Mouse (Mus musculus): ENCODE data around the gene Dcaf8. TPM values are rescaled to one million over a fixed set of nuclear protein-coding genes. Genes with fewer than 3 reads are reported as not detected.

Gene Dcaf8
- polyA plus RNA-seq, 1 experiment, result 38.5 TPM

- H3K4me3 ChIP-seq (ENCODE audit: extremely low read depth, insufficient read depth, insufficient read length), result no peak overlapping the region
- H3K27ac ChIP-seq (ENCODE audit: insufficient read depth, low read length), result no peak overlapping the region
- TF ChIP-seq POLR2A (IDR thresholded peaks at IDR 0.05; ENCODE audit: low read depth, low read length) (no peak), CTCF (IDR thresholded peaks at IDR 0.05; ENCODE audit: extremely low read depth, insufficient read depth, insufficient read length, insufficient replicate concordance) (peak; percentile 61; the same call in 1 of the 2 replicates)
- WGBS, result 55% methylated on average over 3 of the region's 3 CpGs
- no peaks in the 10 kb centered on the region for H3K27me3 ChIP-seq (ENCODE audit: control insufficient read depth, insufficient read depth, low read length)
- no peaks in the 10 kb centered on the region for H3K4me1 ChIP-seq (ENCODE audit: control insufficient read depth, insufficient read depth, insufficient read length)
- peak in 1 of 2 experiments; percentile 42 for DNase-seq (ENCODE audit: low read depth in 1 of 2, low spot score in 2 of 2)
- H3K36me3 ChIP-seq (ENCODE audit: control insufficient read depth, insufficient read depth, low read length), result peaks cover 50% of the 10 kb centered on the region
These were observed 28.2 kb upstream of the Dcaf8 start for GRCm38 (mm10) chr1:172119720-172120119.

GRCm38 (mm10) chr1:172122671-172123070 lies 25.2 kb upstream of the Dcaf8 start:
- H3K36me3 ChIP-seq (ENCODE audit: control insufficient read depth, insufficient read depth, low read length), result peaks cover 27% of the 10 kb centered on the region
- 81% methylated on average over 2 of the region's 2 CpGs for whole genome bisulfite sequencing
- TF ChIP-seq CTCF (IDR thresholded peaks at IDR 0.05; ENCODE audit: extremely low read depth, insufficient read depth, insufficient read length, insufficient replicate concordance) (no peak), POLR2A (IDR thresholded peaks at IDR 0.05; ENCODE audit: low read depth, low read length) (no peak)

DNA sequence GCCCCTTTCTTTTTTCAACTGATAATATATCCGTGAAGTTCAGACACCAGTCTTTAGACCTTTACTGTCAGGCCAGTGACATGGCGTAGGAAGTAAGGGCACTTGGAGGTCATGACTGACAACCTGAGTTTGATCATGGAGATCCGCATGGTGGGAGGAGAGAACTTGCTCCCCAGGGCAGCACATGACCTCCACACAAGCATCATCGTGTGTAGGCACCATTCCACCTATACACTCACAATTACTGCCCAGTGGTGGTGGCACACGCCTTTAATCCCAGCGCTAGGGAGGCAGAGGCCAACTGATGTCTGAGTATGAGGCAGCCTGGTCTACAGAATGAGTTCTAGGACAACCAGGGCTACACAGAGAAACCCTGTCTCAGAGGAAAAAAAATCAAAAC lies 23.3 kb upstream of the Dcaf8 start:
- H3K4me3 ChIP-seq (ENCODE audit: extremely low read depth, insufficient read depth, insufficient read length), result no peak overlapping the region
- WGBS, result 83% methylated on average over 6 of the region's 6 CpGs
- no peak overlapping the region for H3K27ac ChIP-seq (ENCODE audit: insufficient read depth, low read length)
- DNase-seq (ENCODE audit: low read depth in 1 of 2, low spot score in 2 of 2), result no peak
- peaks cover 4% of the 10 kb centered on the region; the same call in 1 of the 2 replicates for H3K4me1 ChIP-seq (ENCODE audit: control insufficient read depth, insufficient read depth, insufficient read length)
- peaks cover 20% of the 10 kb centered on the region for H3K36me3 ChIP-seq (ENCODE audit: control insufficient read depth, insufficient read depth, low read length)
- no peaks in the 10 kb centered on the region for H3K27me3 ChIP-seq (ENCODE audit: control insufficient read depth, insufficient read depth, low read length)
- TF ChIP-seq POLR2A (IDR thresholded peaks at IDR 0.05; ENCODE audit: low read depth, low read length) (no peak), CTCF (IDR thresholded peaks at IDR 0.05; ENCODE audit: extremely low read depth, insufficient read depth, insufficient read length, insufficient replicate concordance) (no peak)

More at GRCm38 (mm10) chr1:172122671-172123070, 25.2 kb upstream of the Dcaf8 start:
- peaks cover 4% of the 10 kb centered on the region; the same call in 1 of the 2 replicates for H3K4me1 ChIP-seq (ENCODE audit: control insufficient read depth, insufficient read depth, insufficient read length)
- H3K4me3 ChIP-seq (ENCODE audit: extremely low read depth, insufficient read depth, insufficient read length), result no peak overlapping the region
- H3K27ac ChIP-seq (ENCODE audit: insufficient read depth, low read length), result no peak overlapping the region
- no peaks in the 10 kb centered on the region for H3K27me3 ChIP-seq (ENCODE audit: control insufficient read depth, insufficient read depth, low read length)
- no peak for DNase-seq (ENCODE audit: low read depth in 1 of 2, low spot score in 2 of 2)

- no peaks in the 10 kb centered on the region for H3K27me3 ChIP-seq (ENCODE audit: control insufficient read depth, insufficient read depth, low read length)
- H3K27ac ChIP-seq (ENCODE audit: insufficient read depth, low read length), result peak within 1 kb of the TSS; percentile 29; the same call in 1 of the 2 replicates
- H3K4me1 ChIP-seq (ENCODE audit: control insufficient read depth, insufficient read depth, insufficient read length), result peaks cover 4% of the 10 kb centered on the region; the same call in 1 of the 2 replicates
- DNase-seq (ENCODE audit: low read depth in 1 of 2, low spot score in 2 of 2), result peak; percentile 72 to 74
- peaks cover 18% of the 10 kb centered on the region for H3K36me3 ChIP-seq (ENCODE audit: control insufficient read depth, insufficient read depth, low read length)
- H3K4me3 ChIP-seq (ENCODE audit: extremely low read depth, insufficient read depth, insufficient read length), result peak within 1 kb of the TSS; percentile 94
- TF ChIP-seq POLR2A (IDR thresholded peaks at IDR 0.05; ENCODE audit: low read depth, low read length), result peak; percentile 43
- TF ChIP-seq CTCF (IDR thresholded peaks at IDR 0.05; ENCODE audit: extremely low read depth, insufficient read depth, insufficient read length, insufficient replicate concordance), result no peak
- 1% methylated on average over 42 of the region's 42 CpGs for WGBS
These were observed 21.2 kb upstream of the Dcaf8 start, which contains the start of gene Pex19 for GRCm38 (mm10) chr1:172126376-172127347. Gene Pex19 (plus strand): TSS chr1:172126755.

DNA sequence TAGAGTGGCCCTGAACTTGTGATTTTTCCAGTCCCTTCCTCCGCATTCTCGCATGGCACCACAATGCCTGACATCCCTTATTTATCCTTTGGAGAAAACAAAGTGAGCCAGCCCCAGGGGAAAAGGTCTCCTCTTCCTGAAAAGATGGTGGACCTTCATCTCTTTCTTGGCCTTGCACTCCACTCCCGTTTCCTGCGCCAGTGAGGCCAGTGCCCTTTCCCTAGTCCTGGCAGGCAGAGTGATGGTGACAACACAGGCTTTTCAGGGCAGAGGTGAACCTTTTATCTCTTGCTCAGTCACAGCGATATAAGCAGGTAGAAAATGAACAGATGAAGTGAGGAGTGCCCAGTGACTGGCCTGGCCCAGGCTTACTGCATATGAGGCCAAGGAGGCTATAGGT lies 20.4 kb upstream of the Dcaf8 start:
- Histone ChIP-seq H3K27me3 (ENCODE audit: control insufficient read depth, insufficient read depth, low read length) (no peaks in the 10 kb centered on the region), H3K4me3 (ENCODE audit: extremely low read depth, insufficient read depth, insufficient read length) (peak overlapping the region; percentile 94; the same call in 1 of the 2 replicates), H3K4me1 (ENCODE audit: control insufficient read depth, insufficient read depth, insufficient read length) (peaks cover 4% of the 10 kb centered on the region; the same call in 1 of the 2 replicates), H3K27ac (ENCODE audit: insufficient read depth, low read length) (no peak overlapping the region), H3K36me3 (ENCODE audit: control insufficient read depth, insufficient read depth, low read length) (peaks cover 21% of the 10 kb centered on the region)
- no peak for DNase-seq (ENCODE audit: low read depth in 1 of 2, low spot score in 2 of 2)
- 65% methylated on average over 5 of the region's 5 CpGs for WGBS
- TF ChIP-seq CTCF (IDR thresholded peaks at IDR 0.05; ENCODE audit: extremely low read depth, insufficient read depth, insufficient read length, insufficient replicate concordance) (no peak), POLR2A (IDR thresholded peaks at IDR 0.05; ENCODE audit: low read depth, low read length) (no peak)

GRCm38 (mm10) chr1:172128563-172128962 lies 19.3 kb upstream of the Dcaf8 start:
- peaks cover 4% of the 10 kb centered on the region; the same call in 1 of the 2 replicates for H3K4me1 ChIP-seq (ENCODE audit: control insufficient read depth, insufficient read depth, insufficient read length)
- peaks cover 27% of the 10 kb centered on the region for H3K36me3 ChIP-seq (ENCODE audit: control insufficient read depth, insufficient read depth, low read length)
- H3K27me3 ChIP-seq (ENCODE audit: control insufficient read depth, insufficient read depth, low read length), result no peaks in the 10 kb centered on the region
- H3K4me3 ChIP-seq (ENCODE audit: extremely low read depth, insufficient read depth, insufficient read length), result no peak overlapping the region
- no peak overlapping the region for H3K27ac ChIP-seq (ENCODE audit: insufficient read depth, low read length)
- TF ChIP-seq POLR2A (IDR thresholded peaks at IDR 0.05; ENCODE audit: low read depth, low read length) (no peak), CTCF (IDR thresholded peaks at IDR 0.05; ENCODE audit: extremely low read depth, insufficient read depth, insufficient read length, insufficient replicate concordance) (no peak)
- 96% methylated on average over 15 of the region's 15 CpGs for WGBS
- DNase-seq (ENCODE audit: low read depth in 1 of 2, low spot score in 2 of 2), result no peak
